In the genomic region with DNA sequence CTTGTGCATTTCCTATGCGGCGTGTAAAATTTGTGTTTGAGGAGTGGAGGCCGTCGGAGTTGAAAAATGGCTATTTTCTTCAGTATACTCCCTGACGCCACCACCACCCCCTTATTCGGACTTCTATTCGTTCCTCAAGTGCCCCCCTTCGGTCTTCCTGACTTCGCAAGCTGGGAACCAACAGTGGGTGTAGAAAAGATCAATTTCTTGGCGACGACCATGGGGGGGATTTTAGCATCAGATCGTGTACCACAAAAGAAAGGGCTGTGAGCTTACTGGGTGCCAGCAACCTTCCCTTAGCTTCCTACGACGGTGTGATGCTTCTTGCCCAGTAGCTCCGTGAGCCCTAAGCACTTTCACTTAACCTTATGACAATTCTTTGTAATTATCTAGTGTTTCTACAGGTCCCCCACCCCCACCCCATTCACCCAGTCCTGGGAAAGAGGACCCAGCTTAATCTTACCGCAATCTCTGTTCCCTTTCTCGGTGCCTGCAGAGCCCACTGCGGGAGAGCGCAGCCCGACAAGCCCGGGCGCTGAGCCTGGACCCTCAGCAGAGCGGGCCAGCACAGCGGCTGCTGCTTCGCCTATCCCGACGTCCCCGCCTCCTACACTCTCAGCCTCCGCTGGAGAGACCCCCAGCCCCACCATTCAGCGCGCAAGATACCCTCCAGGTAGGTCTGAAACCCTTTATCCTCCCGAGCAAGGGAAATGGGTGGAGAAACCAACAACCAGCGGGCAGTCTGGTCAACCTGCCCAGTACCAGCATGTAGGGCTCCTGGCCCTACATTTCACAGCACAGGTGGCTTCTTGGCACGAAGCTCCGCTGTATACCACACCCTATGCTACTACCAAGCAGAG, we compare ENCODE assay signal across 8 mouse cellular contexts. TPM values are rescaled to one million over a fixed set of nuclear protein-coding genes. Genes with fewer than 3 reads are reported as not detected.
DNase-seq lines count a peak whose midpoint lies in the region; TF ChIP-seq lines count a peak whose summit lies in the region.

No protein-coding gene starts in this region.

- no peak for TF ChIP-seq POLR2A in testis, adult 2 months (IDR thresholded peaks at IDR 0.05; ENCODE audit: control insufficient read depth, low read depth, low read length)

- no peaks in the 10 kb centered on the region; the same call in none of the 2 replicates for H3K27me3 ChIP-seq in testis, adult 2 months (ENCODE audit: control insufficient read depth, insufficient read depth, low read length)
- peaks cover 86% of the 10 kb centered on the region for H3K27me3 ChIP-seq in limb, embryonic 10.5 days (ENCODE audit: low read depth, poor library complexity, severe bottlenecking)
- peaks cover 2% of the 10 kb centered on the region; the same call in 1 of the 2 replicates for H3K27me3 ChIP-seq in splenic B cell, adult 2 months (ENCODE audit: control insufficient read depth, insufficient read depth, low read length, poor library complexity, severe bottlenecking)

- H3K4me3 ChIP-seq in testis, adult 2 months (ENCODE audit: control insufficient read depth, low read depth, low read length), result peak overlapping the region; percentile 62
- peak overlapping the region; percentile 75 for H3K4me3 ChIP-seq in limb, embryonic 10.5 days

- 1% methylated on average over 35 of the region's 35 CpGs for WGBS in limb, embryonic 10.5 days

- no peaks in the 10 kb centered on the region for H3K36me3 ChIP-seq in testis, adult 2 months (ENCODE audit: control insufficient read depth, insufficient read depth, low read length)
- no peaks in the 10 kb centered on the region for H3K36me3 ChIP-seq in limb, embryonic 10.5 days
- H3K36me3 ChIP-seq in splenic B cell, adult 2 months (ENCODE audit: control insufficient read depth, insufficient read depth, low read length, poor library complexity, severe bottlenecking), result no peaks in the 10 kb centered on the region

- peaks cover 34% of the 10 kb centered on the region for H3K4me1 ChIP-seq in testis, adult 2 months (ENCODE audit: control insufficient read depth, insufficient read depth, low read length)
- H3K4me1 ChIP-seq in limb, embryonic 10.5 days, result peaks cover 59% of the 10 kb centered on the region

- no peaks in the 10 kb centered on the region for H3K9me3 ChIP-seq in limb, embryonic 10.5 days (replicated peaks)

- no peak overlapping the region for H3K27ac ChIP-seq in testis, adult 2 months (ENCODE audit: control insufficient read depth, insufficient read depth, low read depth, low read length)
- H3K27ac ChIP-seq in limb, embryonic 10.5 days, result no peak overlapping the region

- peak; percentile 27 for DNase-seq in adrenal gland, postnatal 10 days
- DNase-seq in adrenal gland, postnatal 14 days, result no peak
- no peak for DNase-seq in testis, postnatal 14 days (ENCODE audit: low spot score)
- DNase-seq in limb, embryonic 10.5 days (ENCODE audit: low spot score), result peak; percentile 57
- DNase-seq in splenic B cell, adult 2 months (ENCODE audit: low read depth, low spot score), result peak; percentile 28
- DNase-seq in thymus, postnatal 0 days (ENCODE audit: low spot score), result no peak
- DNase-seq in gastrocnemius, adult 18-20 months (ENCODE audit: low spot score), result no peak

- no peak for TF ChIP-seq CTCF in testis, adult 2 months (IDR thresholded peaks at IDR 0.05; ENCODE audit: control insufficient read depth, insufficient read depth, insufficient replicate concordance, low read depth, low read length)

RNA-seq across cellular contexts. Expression of a gene that starts 3.7 kb away (rescaled TPM):
- 10 to 100 TPM; 28.0 to 54.2 TPM for total RNA-seq in adrenal gland, postnatal 10 days (2021)
- total RNA-seq in adrenal gland, postnatal 14 days (2021), result 49.0 and 108 TPM in 2 replicates
- 4.0 and 4.9 TPM in 2 replicates for polyA plus RNA-seq in testis, adult 2 months (2012; rRNA removed)
- polyA plus RNA-seq in limb, embryonic 10.5 days (2016; fragmentation: Nextera tagmentation; extraction: Ambion mirVana), result 0.06 and 0.13 TPM in 2 replicates
- polyA plus RNA-seq in thymus, postnatal 0 days (2015; fragmentation: Nextera tagmentation; extraction: Ambion mirVana), result 1.7 and 2.4 TPM in 2 replicates
- 10 to 100 TPM in 1 of 2 experiments, 1 to 10 TPM in 1; 9.8 to 56.7 TPM for total RNA-seq in gastrocnemius, adult 18-20 months (2021)

Comparison
In these comparisons a context has a peak if more than half of its experiments do, and no peak if none do; other contexts are left out.
1. DNase-seq: peak in adrenal gland, postnatal 10 days (single experiment), limb, embryonic 10.5 days (single experiment) and splenic B cell, adult 2 months (single experiment); none in adrenal gland, postnatal 14 days (single experiment), testis, postnatal 14 days (single experiment), thymus, postnatal 0 days (single experiment) and gastrocnemius, adult 18-20 months (single experiment).